Comparison of ENCODE assay signal across 8 mouse cellular contexts in genomic region chr19:8837251-8837791, GRCm38 (mm10). TPM values are rescaled to one million over a fixed set of nuclear protein-coding genes. Genes with fewer than 3 reads are reported as not detected.
DNase-seq lines count a peak whose midpoint lies in the region; ATAC-seq and TF ChIP-seq lines count a peak whose summit lies in the region.

TSS of gene Bscl2 (plus strand) at chr19:8837467.

- H3K27ac ChIP-seq in ES-E14 (ENCODE audit: insufficient read depth, low read depth, low read length, poor library complexity, severe bottlenecking): peak within 1 kb of the TSS; percentile 96
- peak within 1 kb of the TSS; percentile 98 for H3K27ac ChIP-seq in lung, embryonic 15.5 days
- H3K27ac ChIP-seq in olfactory bulb, adult 2 months (ENCODE audit: insufficient read depth, low read depth, low read length): peak within 1 kb of the TSS; percentile 92
- H3K27ac ChIP-seq in thymus, adult 2 months (ENCODE audit: control insufficient read depth, insufficient read depth, low read length): peak within 1 kb of the TSS; percentile 60

- peak; percentile 78 for DNase-seq in ES-E14 (ENCODE audit: low read depth, low spot score)
- DNase-seq in cerebellum, adult 8-10 months: peak; percentile 86
- DNase-seq in layer of hippocampus, adult 9-10 months (ENCODE audit: low spot score): peak; percentile 79
- peak; percentile 83 for DNase-seq in thymus, adult 2 months

- peaks cover 10% of the 10 kb centered on the region for H3K36me3 ChIP-seq in ES-E14 (ENCODE audit: control insufficient read depth, insufficient read depth, low read length, poor library complexity, severe bottlenecking)
- H3K36me3 ChIP-seq in lung, embryonic 15.5 days: peaks cover 26% of the 10 kb centered on the region
- peaks cover 23% of the 10 kb centered on the region for H3K36me3 ChIP-seq in thymus, adult 2 months (ENCODE audit: control insufficient read depth, insufficient read depth, low read length)

- in situ Hi-C loops in ES-E14 (cut with MboI; ENCODE audit: low sequenced_read_pairs in 2 of 2, unreplicated experiment in 2 of 2): no loop called here

- H3K9me3 ChIP-seq in ES-E14 (ENCODE audit: control insufficient read depth, insufficient read depth, low read depth, low read length): no peaks in the 10 kb centered on the region
- no peaks in the 10 kb centered on the region for H3K9me3 ChIP-seq in lung, embryonic 15.5 days

- H3K9ac ChIP-seq in ES-E14 (ENCODE audit: insufficient read depth, low read depth, low read length, poor library complexity, severe bottlenecking): peak within 1 kb of the TSS; percentile 90
- H3K9ac ChIP-seq in lung, embryonic 15.5 days: peak within 1 kb of the TSS; percentile 72

- no peaks in the 10 kb centered on the region for H3K27me3 ChIP-seq in lung, embryonic 15.5 days
- no peaks in the 10 kb centered on the region for H3K27me3 ChIP-seq in thymus, adult 2 months (ENCODE audit: control insufficient read depth, insufficient read depth, low read length)

- H3K4me2 ChIP-seq in lung, embryonic 15.5 days: peak within 1 kb of the TSS; percentile 86

- ATAC-seq in frontal cortex, adult (ENCODE audit: low TSS enrichment): peak; percentile 47
- peak; percentile 72 to 77 for ATAC-seq in hematopoietic stem cell, adult 5-6 weeks (replicated peaks in 1 of 2; ENCODE audit: insufficient read depth in 1 of 2, low FRiP score in 2 of 2, low TSS enrichment in 1 of 2, low read depth in 1 of 2, poor library complexity in 2 of 2, severe bottlenecking in 2 of 2)
- peak; percentile 79 for ATAC-seq in lung, embryonic 15.5 days (ENCODE audit: borderline replicate concordance, extremely low read depth, low FRiP score, low TSS enrichment)

- H3K4me1 ChIP-seq in ES-E14 (ENCODE audit: control insufficient read depth in 2 of 2, insufficient read depth in 2 of 2, low read length in 2 of 2, poor library complexity in 1 of 2): peaks cover 2 to 11% of the 10 kb centered on the region in 2 experiments; a peak in 3 of 4 replicates
- H3K4me1 ChIP-seq in lung, embryonic 15.5 days: peaks cover 23% of the 10 kb centered on the region
- H3K4me1 ChIP-seq in olfactory bulb, adult 2 months (ENCODE audit: control insufficient read depth, insufficient read depth, low read length): peaks cover 13% of the 10 kb centered on the region
- peaks cover 33% of the 10 kb centered on the region for H3K4me1 ChIP-seq in thymus, adult 2 months (replicated peaks; ENCODE audit: control insufficient read depth, insufficient read depth, low read length)

- peak; percentile 63 for TF ChIP-seq CTCF in olfactory bulb, adult 2 months (IDR thresholded peaks at IDR 0.05; ENCODE audit: insufficient read depth, low read depth, low read length)
- peak; percentile 90 for TF ChIP-seq CTCF in thymus, adult 2 months (IDR thresholded peaks at IDR 0.05; ENCODE audit: borderline replicate concordance, control insufficient read depth, extremely low read depth, insufficient read depth, low read length, poor library complexity)

- TF ChIP-seq POLR2A in olfactory bulb, adult 2 months (IDR thresholded peaks at IDR 0.05; ENCODE audit: insufficient read depth, low read depth, low read length): peak; percentile 53; the same call in 1 of the 2 replicates
- TF ChIP-seq POLR2A in thymus, adult 2 months (IDR thresholded peaks at IDR 0.05; ENCODE audit: control insufficient read depth, extremely low read depth, insufficient read depth, low read length, poor library complexity): no peak

- under 1% methylated on average over 37 of the region's 38 CpGs for WGBS in lung, embryonic 15.5 days
- WGBS in olfactory bulb, adult 2 months: 1% methylated on average over 38 of the region's 38 CpGs
- 4% methylated on average over 38 of the region's 38 CpGs for WGBS in thymus, adult 2 months

- peak within 1 kb of the TSS; percentile 64 to 74 for H3K4me3 ChIP-seq in ES-E14 (ENCODE audit: insufficient read depth in 1 of 2, low read depth in 1 of 2, low read length in 2 of 2, poor library complexity in 1 of 2, severe bottlenecking in 1 of 2)
- peak within 1 kb of the TSS; percentile 59 for H3K4me3 ChIP-seq in lung, embryonic 15.5 days
- H3K4me3 ChIP-seq in olfactory bulb, adult 2 months (ENCODE audit: insufficient read depth, low read depth, low read length): peak within 1 kb of the TSS; percentile 56
- peak within 1 kb of the TSS; percentile 86 for H3K4me3 ChIP-seq in thymus, adult 2 months (ENCODE audit: control insufficient read depth, insufficient read depth, low read length)

TF ChIP-seq in ES-E14, 5 proteins besides CTCF, POLR2A, EP300 and RAD21:
- TF ChIP-seq MAFK (IDR thresholded peaks at IDR 0.05; ENCODE audit: insufficient read depth, low read depth, low read length) (no peak), CHD2 (IDR thresholded peaks at IDR 0.05; ENCODE audit: low read depth, low read length) (no peak), ZC3H11A (IDR thresholded peaks at IDR 0.05; ENCODE audit: borderline replicate concordance, low read depth, low read length) (peak; percentile 99), HCFC1 (IDR thresholded peaks at IDR 0.05; ENCODE audit: borderline replicate concordance, insufficient read depth, low read length) (peak; percentile 71)

RNA-seq across cellular contexts. Expression of gene Bscl2, which starts in this region (rescaled TPM):
- total RNA-seq in ES-E14 (2012; rRNA removed): 62.6 and 79.6 TPM in 2 replicates
- total RNA-seq in hematopoietic stem cell, adult 5-6 weeks (2017): 49.6 and 52.7 TPM in 2 replicates
- polyA plus RNA-seq in lung, embryonic 15.5 days (2015; fragmentation: Nextera tagmentation; extraction: Ambion mirVana): 48.3 and 52.3 TPM in 2 replicates
- not detected in 2 replicates for polyA plus RNA-seq in olfactory bulb, adult 2 months (2012; ENCODE audit: insufficient read depth, insufficient read length, low replicate concordance, missing spikeins)
- polyA plus RNA-seq in thymus, adult 2 months (2012; rRNA removed): 136 and 153 TPM in 2 replicates

Comparison
In these comparisons a context has a peak if more than half of its experiments do, and no peak if none do; other contexts are left out.
1. Peak in every context shown above with its lines: DNase-seq, ATAC-seq, H3K4me3 ChIP-seq and H3K27ac ChIP-seq.